Mouse (Mus musculus) small intestine, adult 2 months (tissue): ENCODE results near the gene Ltc4s.

Source experiments
- CTCF ChIP-seq: fragments of 200-500 bp; IDR thresholded peaks from 2 replicates; pipeline ENCODE4 v1.5.1; 2012; ENCODE audit warnings: low read depth, mild to moderate bottlenecking, control low read depth, inconsistent platforms, low read length, moderate library complexity, mixed read lengths; ENCODE audit not compliant: insufficient replicate concordance, insufficient read length; ENCODE audit errors: extremely low read depth
- POLR2A ChIP-seq: fragments of 200-500 bp; IDR thresholded peaks from 2 replicates; pipeline ENCODE4 v1.6.1; 2012; ENCODE audit warnings: low read depth, mild to moderate bottlenecking, control low read depth, inconsistent platforms, low read length, moderate library complexity

DNA sequence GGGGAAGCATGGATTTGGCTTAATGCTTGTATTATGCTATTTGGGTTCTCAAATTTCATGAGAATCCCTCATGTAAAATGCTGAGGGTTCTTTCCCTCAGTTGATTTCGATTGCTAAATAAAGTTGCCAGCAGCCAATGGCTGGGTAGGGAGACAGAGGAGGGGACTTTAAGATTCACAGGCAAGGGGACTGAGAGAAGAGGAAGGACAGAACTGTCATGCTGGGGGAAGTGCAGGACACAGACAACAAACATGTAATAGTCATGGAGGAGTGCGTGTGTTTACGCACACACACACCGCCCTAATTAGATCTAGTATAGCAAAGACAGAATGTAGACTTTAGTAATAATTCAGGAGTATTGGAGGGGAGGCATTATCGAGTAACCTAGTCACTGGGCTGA lies 46.8 kb upstream of the Ltc4s start:
- no peak for TF ChIP-seq POLR2A
- TF ChIP-seq CTCF, result no peak
